Mouse (Mus musculus): ENCODE data around the gene Gm21209. TPM values are rescaled to one million over a fixed set of nuclear protein-coding genes. Genes with fewer than 3 reads are reported as not detected.

The Gm21209 gene
- polyA plus RNA-seq (2012; rRNA removed; ENCODE audit: low replicate concordance): not detected in 2 replicates

GRCm38 (mm10) chrY:49570856-49571255 is at the start of gene Gm21209:
Gm21209 (plus strand) TSS chrY:49571156.

